Mouse (Mus musculus) embryonic facial prominence, embryonic 14.5 days (tissue): ENCODE results near the gene Itga9. TPM values are rescaled to one million over a fixed set of nuclear protein-coding genes. Genes with fewer than 3 reads are reported as not detected.

Source experiments
- ATAC-seq: fragments of 200-750 bp; cut with Nextera tagmentation; 2 replicates; pipeline ENCODE4 v1.8.0; 2017; ENCODE audit warnings: low read depth, moderate number of reproducible peaks, moderate TSS enrichment
- DNase-seq: peaks from one replicate; pipeline ENCODE4 v3.0.0-alpha.2; 2015; ENCODE audit warnings: low spot score
- H3K27ac ChIP-seq: fragments of 300-500 bp; sonication (generic); replicated peaks from 2 replicates; pipeline ENCODE4 v1.5.1; 2014; ENCODE audit warnings: low read depth, mild to moderate bottlenecking, low read length, moderate library complexity
- H3K27me3 ChIP-seq: fragments of 300-500 bp; sonication (generic); replicated peaks from 2 replicates; pipeline ENCODE4 v1.6.1; 2014; ENCODE audit warnings: low read length; ENCODE audit not compliant: control insufficient read depth, insufficient read depth
- H3K36me3 ChIP-seq: fragments of 300-500 bp; sonication (generic); 2 replicates; pipeline ENCODE4 v1.6.1; 2014; ENCODE audit warnings: low read length, mixed read lengths; ENCODE audit not compliant: control insufficient read depth, insufficient read depth
- H3K4me1 ChIP-seq: fragments of 300-500 bp; sonication (generic); 2 replicates; pipeline ENCODE4 v1.6.1; 2014; ENCODE audit warnings: antibody characterized with exemption, low read length; ENCODE audit not compliant: control insufficient read depth, insufficient read depth
- H3K4me2 ChIP-seq: fragments of 300-500 bp; sonication (generic); 2 replicates; pipeline ENCODE4 v1.6.1; 2014; ENCODE audit warnings: low read depth, mild to moderate bottlenecking, low read length, moderate library complexity, mixed read lengths
- H3K4me3 ChIP-seq: fragments of 300-500 bp; sonication (generic); 2 replicates; pipeline ENCODE4 v1.5.1; 2014; ENCODE audit warnings: low read depth, mild to moderate bottlenecking, low read length
- H3K9ac ChIP-seq: fragments of 300-500 bp; sonication (generic); 2 replicates; pipeline ENCODE4 v1.6.1; 2014; ENCODE audit warnings: low read depth, mild to moderate bottlenecking, low read length, moderate library complexity, mixed read lengths
- H3K9me3 ChIP-seq: fragments of 300-500 bp; sonication (generic); 2 replicates; pipeline ENCODE4 v1.6.1; 2016; ENCODE audit warnings: low read length; ENCODE audit not compliant: control insufficient read depth
- WGBS: fragments of 180-500 bp; shearing (Covaris S2); extraction: QIAGEN DNeasy Blood & Tissue Kit; methylation state at CpG from one replicate; pipeline ENCODE4 v1.1.7; 2014; 5-methylcytosine and 5-hydroxymethylcytosine counted together
- polyA plus RNA-seq: library from polyadenylated mRNA; unstranded; fragments of >200 nt; fragmentation: Nextera tagmentation; extraction: Ambion mirVana; gene quantifications from 2 replicates; pipeline ENCODE4 v1.2.1, GENCODE M21; 2014

The Itga9 gene
- polyA plus RNA-seq, 1 experiment from 2014 or later: 13.7 TPM

- Histone ChIP-seq H3K27me3 (no peaks in the 10 kb centered on the region), H3K4me2 (no peak overlapping the region), H3K9me3 (no peaks in the 10 kb centered on the region), H3K36me3 (peaks cover 4% of the 10 kb centered on the region; the same call in 1 of the 2 replicates), H3K27ac (no peak overlapping the region), H3K9ac (no peak overlapping the region), H3K4me1 (peaks cover 12% of the 10 kb centered on the region), H3K4me3 (no peak overlapping the region)
- WGBS: 81% methylated on average over 7 of the region's 7 CpGs
- DNase-seq: no peak
- ATAC-seq: no peak
Measured at GRCm38 (mm10) chr9:118881281-118881945, 274.9 kb downstream of the Itga9 start.

- ATAC-seq (no peak), DNase-seq (no peak)
- H3K4me2 ChIP-seq: no peak overlapping the region
- no peak overlapping the region for H3K27ac ChIP-seq
- H3K4me3 ChIP-seq: no peak overlapping the region
- H3K36me3 ChIP-seq: peaks cover 4% of the 10 kb centered on the region; the same call in 1 of the 2 replicates
- H3K4me1 ChIP-seq: peaks cover 10% of the 10 kb centered on the region
- 85% methylated on average over 6 of the region's 6 CpGs for WGBS
- H3K9me3 ChIP-seq: no peaks in the 10 kb centered on the region
- no peaks in the 10 kb centered on the region for H3K27me3 ChIP-seq
- no peak overlapping the region for H3K9ac ChIP-seq
Measured at GRCm38 (mm10) chr9:118881946-118882284, 275.4 kb downstream of the Itga9 start.

GRCm38 (mm10) chr9:118883150-118883549, 276.7 kb downstream of the Itga9 start:
- ATAC-seq (no peak), DNase-seq (no peak)
- Histone ChIP-seq H3K4me2 (no peak overlapping the region), H3K9me3 (no peaks in the 10 kb centered on the region), H3K4me1 (no peaks in the 10 kb centered on the region), H3K27me3 (no peaks in the 10 kb centered on the region), H3K9ac (no peak overlapping the region), H3K4me3 (no peak overlapping the region), H3K36me3 (peaks cover 11% of the 10 kb centered on the region; the same call in 1 of the 2 replicates), H3K27ac (no peak overlapping the region)
- 88% methylated on average over 7 of the region's 7 CpGs for WGBS

- no peak overlapping the region for H3K9ac ChIP-seq
- H3K4me2 ChIP-seq: no peak overlapping the region
- WGBS: 60% methylated on average over 6 of the region's 6 CpGs
- no peaks in the 10 kb centered on the region for H3K27me3 ChIP-seq
- DNase-seq: no peak
- peaks cover 3% of the 10 kb centered on the region for H3K4me1 ChIP-seq
- H3K4me3 ChIP-seq: no peak overlapping the region
- no peak for ATAC-seq
- H3K36me3 ChIP-seq: 0 out of 2 replicates have a peak, but pooled peaks cover 16% of the 10 kb centered on the region
- H3K9me3 ChIP-seq: no peaks in the 10 kb centered on the region
- H3K27ac ChIP-seq: no peak overlapping the region
Measured at GRCm38 (mm10) chr9:118885785-118886184, 279.3 kb downstream of the Itga9 start.

- H3K4me2 ChIP-seq: no peak overlapping the region
- H3K9ac ChIP-seq: no peak overlapping the region
- H3K4me1 ChIP-seq: peaks cover 14% of the 10 kb centered on the region
- H3K27me3 ChIP-seq: no peaks in the 10 kb centered on the region
- 84% methylated on average over 7 of the region's 7 CpGs for WGBS
- H3K27ac ChIP-seq: no peak overlapping the region
- no peak overlapping the region for H3K4me3 ChIP-seq
- H3K36me3 ChIP-seq: 0 out of 2 replicates have a peak, but pooled peaks cover 16% of the 10 kb centered on the region
- ATAC-seq: no peak
- DNase-seq: peak; percentile 54
- H3K9me3 ChIP-seq: no peaks in the 10 kb centered on the region
Measured at GRCm38 (mm10) chr9:118887201-118887600, 280.7 kb downstream of the Itga9 start.

GRCm38 (mm10) chr9:118887734-118888133, 281.2 kb downstream of the Itga9 start:
- ATAC-seq: no peak
- no peaks in the 10 kb centered on the region for H3K27me3 ChIP-seq

GRCm38 (mm10) chr9:118890149-118890548, 283.7 kb downstream of the Itga9 start:
- Histone ChIP-seq H3K4me2 (no peak overlapping the region), H3K27me3 (no peaks in the 10 kb centered on the region), H3K4me1 (peaks cover 18% of the 10 kb centered on the region), H3K36me3 (0 out of 2 replicates have a peak, but pooled peaks cover 12% of the 10 kb centered on the region), H3K27ac (no peak overlapping the region; the same call in 1 of the 2 replicates), H3K9me3 (no peaks in the 10 kb centered on the region), H3K9ac (no peak overlapping the region), H3K4me3 (no peak overlapping the region)
- DNase-seq (no peak), ATAC-seq (no peak)
- WGBS: 76% methylated on average over 4 of the region's 4 CpGs

More at GRCm38 (mm10) chr9:118887734-118888133, 281.2 kb downstream of the Itga9 start:
- no peak overlapping the region for H3K9ac ChIP-seq
- no peak for DNase-seq
- 0 out of 2 replicates have a peak, but pooled peaks cover 15% of the 10 kb centered on the region for H3K36me3 ChIP-seq
- H3K4me1 ChIP-seq: peaks cover 18% of the 10 kb centered on the region
- 90% methylated on average over 8 of the region's 8 CpGs for WGBS
- H3K27ac ChIP-seq: no peak overlapping the region
- no peak overlapping the region for H3K4me2 ChIP-seq
- no peak overlapping the region for H3K4me3 ChIP-seq
- H3K9me3 ChIP-seq: no peaks in the 10 kb centered on the region

- Histone ChIP-seq H3K9me3 (no peaks in the 10 kb centered on the region), H3K4me3 (no peak overlapping the region), H3K9ac (no peak overlapping the region), H3K27ac (peak overlapping the region; percentile 79), H3K36me3 (0 out of 2 replicates have a peak, but pooled peaks cover 12% of the 10 kb centered on the region), H3K27me3 (no peaks in the 10 kb centered on the region), H3K4me1 (peaks cover 18% of the 10 kb centered on the region), H3K4me2 (no peak overlapping the region)
- ATAC-seq (no peak), DNase-seq (peak; percentile 59)
- 35% methylated on average over 2 of the region's 2 CpGs for WGBS
Measured at GRCm38 (mm10) chr9:118890645-118891044, 284.2 kb downstream of the Itga9 start.

- ATAC-seq: no peak
- Histone ChIP-seq H3K4me3 (no peak overlapping the region), H3K4me1 (peaks cover 18% of the 10 kb centered on the region), H3K36me3 (0 out of 2 replicates have a peak, but pooled peaks cover 12% of the 10 kb centered on the region), H3K4me2 (no peak overlapping the region), H3K27ac (peak overlapping the region; percentile 79), H3K27me3 (no peaks in the 10 kb centered on the region), H3K9ac (peak overlapping the region; percentile 16; the same call in 1 of the 2 replicates), H3K9me3 (no peaks in the 10 kb centered on the region)
- no peak for DNase-seq
- 81% methylated on average over 6 of the region's 6 CpGs for WGBS
Measured at GRCm38 (mm10) chr9:118891068-118891467, 284.6 kb downstream of the Itga9 start.
